Mouse (Mus musculus): ENCODE data around the gene Sirt2. TPM values are rescaled to one million over a fixed set of nuclear protein-coding genes. Genes with fewer than 3 reads are reported as not detected.
A peak's percentile ranks its signal among the peaks of the same experiment; 100 is the strongest.

Gene Sirt2
- polyA plus RNA-seq, 1 experiment from 2014 or later = 125 TPM

DNA sequence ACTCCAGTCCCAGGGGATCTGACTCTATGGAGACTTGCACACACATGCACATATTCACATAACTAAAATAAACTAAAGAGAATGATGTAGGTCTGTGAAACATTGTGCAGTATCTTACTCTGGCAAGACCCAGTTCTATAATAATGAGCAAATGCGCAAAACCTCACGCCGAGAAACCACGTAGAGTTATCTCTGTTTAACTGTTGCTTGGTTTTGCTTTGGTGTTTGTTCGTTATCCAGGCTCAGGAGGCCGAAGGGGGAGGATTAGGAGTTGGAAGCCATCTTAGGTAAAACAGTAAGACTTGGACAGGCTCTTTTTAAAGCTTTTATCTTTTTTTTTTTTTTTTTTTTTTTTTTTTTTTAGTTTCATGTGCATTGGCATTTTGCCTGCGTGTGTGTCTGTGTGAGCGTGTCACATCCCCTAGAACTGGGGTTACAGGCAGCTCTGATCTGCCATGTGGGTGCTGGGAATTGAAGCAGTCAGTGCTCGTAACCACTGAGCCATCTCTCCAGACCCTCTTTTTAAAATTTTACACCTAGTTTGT, 3.0 kb downstream of the Sirt2 start:
- H3K9ac ChIP-seq = no peak overlapping the region
- peaks cover 35% of the 10 kb centered on the region for H3K4me1 ChIP-seq (replicated peaks)

DNA sequence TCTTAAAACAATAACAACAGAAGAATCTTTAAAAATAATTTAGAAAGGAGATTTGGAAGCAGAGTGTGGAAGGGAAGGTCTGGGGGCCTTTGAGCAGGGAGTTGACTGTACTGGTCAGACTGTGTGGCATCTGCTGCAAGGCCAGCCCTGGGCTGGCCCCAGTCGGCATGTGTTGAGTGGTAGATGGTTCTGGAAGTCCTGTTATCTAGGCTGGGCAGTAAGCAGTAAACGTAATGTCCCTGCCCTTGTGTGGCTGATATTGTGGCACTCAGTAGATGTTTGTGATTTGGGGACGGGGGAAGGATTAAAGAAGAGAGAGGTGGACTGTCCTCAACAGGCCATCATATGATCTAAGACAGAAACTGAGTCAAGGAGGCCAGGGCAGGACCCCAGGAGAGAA, 3.8 kb downstream of the Sirt2 start:
- Histone ChIP-seq H3K9ac (no peak overlapping the region), H3K4me1 (replicated peaks) (peaks cover 28% of the 10 kb centered on the region), H3K27ac (replicated peaks) (no peak overlapping the region), H3K9me3 (no peaks in the 10 kb centered on the region), H3K27me3 (no peaks in the 10 kb centered on the region), H3K4me2 (no peak overlapping the region), H3K4me3 (no peak overlapping the region), H3K36me3 (no peaks in the 10 kb centered on the region; the same call in 1 of the 2 replicates)
- ATAC-seq (ENCODE audit: low FRiP score, low read depth) = no peak
- 98% methylated on average over 3 of the region's 3 CpGs for WGBS

More for the DNA sequence above, 3.0 kb downstream of the Sirt2 start:
- no peak overlapping the region for H3K27ac ChIP-seq (replicated peaks)
- no peaks in the 10 kb centered on the region for H3K9me3 ChIP-seq
- no peak overlapping the region for H3K4me2 ChIP-seq
- no peak for ATAC-seq (ENCODE audit: low FRiP score, low read depth)
- no peak overlapping the region for H3K4me3 ChIP-seq
- 92% methylated on average over 9 of the region's 9 CpGs for WGBS
- H3K27me3 ChIP-seq = no peaks in the 10 kb centered on the region
- H3K36me3 ChIP-seq = no peaks in the 10 kb centered on the region

DNA sequence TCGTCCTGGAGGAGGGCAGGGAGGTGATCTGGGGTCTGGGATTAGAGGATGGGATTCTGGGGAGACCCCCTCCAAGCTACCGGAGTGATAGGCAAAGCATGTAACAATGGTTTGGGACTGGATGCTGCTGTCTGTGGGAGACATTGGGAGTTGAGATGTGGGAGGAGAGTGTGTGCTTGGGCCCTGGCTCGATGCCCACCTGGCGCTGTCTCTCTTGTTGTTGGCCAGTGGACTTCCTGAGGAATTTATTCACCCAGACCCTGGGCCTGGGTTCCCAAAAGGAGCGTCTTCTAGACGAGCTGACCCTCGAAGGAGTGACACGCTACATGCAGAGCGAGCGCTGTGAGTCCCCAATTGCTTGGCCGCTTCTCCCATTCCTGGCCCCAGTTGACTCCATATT, 5.3 kb downstream of the Sirt2 start:
- Histone ChIP-seq H3K9ac (no peak overlapping the region), H3K4me3 (no peak overlapping the region), H3K27ac (replicated peaks) (no peak overlapping the region), H3K36me3 (peaks cover 1% of the 10 kb centered on the region), H3K4me2 (no peak overlapping the region), H3K27me3 (no peaks in the 10 kb centered on the region), H3K9me3 (no peaks in the 10 kb centered on the region), H3K4me1 (replicated peaks) (peaks cover 21% of the 10 kb centered on the region)
- WGBS = 87% methylated on average over 11 of the region's 11 CpGs
- ATAC-seq (ENCODE audit: low FRiP score, low read depth) = no peak

DNA sequence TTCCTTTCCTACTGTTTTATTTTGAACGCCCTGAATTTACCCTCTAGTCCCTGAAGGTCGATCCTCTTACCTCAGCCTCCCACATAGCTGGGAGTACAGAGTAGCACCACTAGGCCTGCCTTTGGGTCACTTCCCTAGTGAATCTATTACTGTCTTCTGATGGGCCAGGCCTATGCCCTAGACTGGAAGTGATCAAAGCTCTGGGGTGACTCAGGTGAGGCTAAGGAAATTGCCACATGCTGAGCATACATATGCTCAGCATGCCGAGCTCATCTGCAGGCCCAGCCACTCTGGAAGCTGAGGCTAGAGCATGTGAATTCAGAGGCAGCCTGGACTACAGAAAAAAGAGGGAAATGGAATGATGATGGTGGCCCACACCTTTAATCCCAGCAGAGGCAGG, 6.6 kb downstream of the Sirt2 start:
- ATAC-seq (ENCODE audit: low FRiP score, low read depth) = no peak
- Histone ChIP-seq H3K9me3 (no peaks in the 10 kb centered on the region), H3K9ac (no peak overlapping the region), H3K36me3 (peaks cover 6% of the 10 kb centered on the region), H3K4me3 (no peak overlapping the region), H3K27ac (replicated peaks) (no peak overlapping the region), H3K27me3 (no peaks in the 10 kb centered on the region), H3K4me1 (replicated peaks) (0 out of 2 replicates have a peak, but pooled peaks cover 9% of the 10 kb centered on the region), H3K4me2 (no peak overlapping the region)
- 82% methylated on average over 3 of the region's 3 CpGs for WGBS

DNA sequence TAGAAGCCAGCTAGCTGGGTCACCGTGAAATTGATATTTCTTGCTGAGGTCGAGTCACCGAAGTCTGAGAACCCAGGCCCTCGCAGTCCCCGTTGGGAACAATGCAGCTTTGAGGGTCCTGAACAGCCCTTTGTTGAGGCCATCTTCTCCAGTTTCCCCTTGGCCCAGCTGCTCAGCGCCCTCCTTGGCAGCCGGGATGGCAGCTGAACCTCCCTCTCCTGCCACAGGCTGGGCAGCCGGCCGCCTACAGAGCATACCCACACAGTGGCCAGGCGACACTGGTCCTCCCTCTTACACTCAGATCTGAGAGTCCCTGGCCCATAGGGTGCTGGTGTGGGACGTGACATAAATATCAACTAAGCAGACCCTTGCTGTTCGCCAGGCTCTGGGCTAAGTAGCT, 7.6 kb downstream of the Sirt2 start:
- Histone ChIP-seq H3K27me3 (no peaks in the 10 kb centered on the region), H3K36me3 (peaks cover 6% of the 10 kb centered on the region), H3K4me1 (replicated peaks) (0 out of 2 replicates have a peak, but pooled peaks cover 6% of the 10 kb centered on the region), H3K4me3 (no peak overlapping the region), H3K4me2 (no peak overlapping the region), H3K9ac (no peak overlapping the region), H3K27ac (replicated peaks) (peak overlapping the region; percentile 42; the same call in 1 of the 2 replicates), H3K9me3 (no peaks in the 10 kb centered on the region)
- 34% methylated on average over 12 of the region's 12 CpGs for WGBS
- peak; percentile 69 for ATAC-seq (ENCODE audit: low FRiP score, low read depth)

DNA sequence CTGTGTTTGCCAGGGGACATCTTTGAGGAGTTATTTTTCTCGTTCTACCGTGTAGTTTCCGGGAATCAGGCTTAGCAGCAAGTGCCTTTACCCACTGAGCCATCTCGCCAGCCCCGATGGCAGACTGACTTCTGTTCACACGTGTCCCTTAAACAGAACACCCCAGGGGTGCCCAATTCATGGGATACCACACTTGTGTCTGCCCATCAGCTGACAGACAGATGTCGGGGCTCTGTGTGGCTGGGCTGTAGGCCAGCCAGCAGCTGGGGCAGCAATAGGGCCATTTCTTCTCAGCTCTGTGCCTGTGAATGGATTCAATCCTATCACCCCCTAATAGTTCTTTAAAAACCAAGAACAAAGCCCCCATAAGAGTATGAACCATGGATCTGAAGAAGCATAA, 8.6 kb downstream of the Sirt2 start:
- no peak for ATAC-seq (ENCODE audit: low FRiP score, low read depth)
- WGBS = 72% methylated on average over 7 of the region's 7 CpGs
- H3K27ac ChIP-seq (replicated peaks) = no peak overlapping the region
- no peak overlapping the region for H3K4me3 ChIP-seq
- no peaks in the 10 kb centered on the region for H3K9me3 ChIP-seq
- peaks cover 6% of the 10 kb centered on the region for H3K36me3 ChIP-seq
- no peak overlapping the region for H3K4me2 ChIP-seq
- H3K9ac ChIP-seq = no peak overlapping the region
- peaks cover 7% of the 10 kb centered on the region; the same call in 1 of the 2 replicates for H3K4me1 ChIP-seq (replicated peaks)
- H3K27me3 ChIP-seq = no peaks in the 10 kb centered on the region

DNA sequence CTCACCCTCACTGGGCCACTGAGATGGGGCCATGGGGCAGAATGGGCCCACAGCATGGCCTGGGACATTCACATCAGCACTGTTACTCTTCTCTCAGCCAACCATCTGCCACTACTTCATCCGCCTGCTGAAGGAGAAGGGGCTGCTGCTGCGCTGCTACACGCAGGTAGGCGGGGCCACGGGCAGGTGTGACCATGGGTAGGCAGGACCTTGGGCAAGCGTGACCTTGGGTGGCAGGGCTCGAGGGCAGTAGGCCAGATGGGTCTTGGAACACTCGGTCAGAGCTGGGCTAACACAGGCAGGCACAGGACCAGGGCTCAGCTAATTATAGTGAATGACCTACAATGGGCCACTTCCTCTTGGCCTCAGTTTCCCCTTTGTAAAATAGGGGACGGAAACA, 12.3 kb downstream of the Sirt2 start:
- WGBS = 86% methylated on average over 9 of the region's 9 CpGs
- no peak overlapping the region for H3K4me2 ChIP-seq
- no peak overlapping the region for H3K9ac ChIP-seq
- H3K36me3 ChIP-seq = peaks cover 8% of the 10 kb centered on the region
- no peaks in the 10 kb centered on the region for H3K27me3 ChIP-seq
- no peak overlapping the region for H3K4me3 ChIP-seq
- H3K4me1 ChIP-seq (replicated peaks) = peaks cover 10% of the 10 kb centered on the region; the same call in 1 of the 2 replicates
- H3K27ac ChIP-seq (replicated peaks) = no peak overlapping the region
- no peaks in the 10 kb centered on the region for H3K9me3 ChIP-seq
- ATAC-seq (ENCODE audit: low FRiP score, low read depth) = no peak

DNA sequence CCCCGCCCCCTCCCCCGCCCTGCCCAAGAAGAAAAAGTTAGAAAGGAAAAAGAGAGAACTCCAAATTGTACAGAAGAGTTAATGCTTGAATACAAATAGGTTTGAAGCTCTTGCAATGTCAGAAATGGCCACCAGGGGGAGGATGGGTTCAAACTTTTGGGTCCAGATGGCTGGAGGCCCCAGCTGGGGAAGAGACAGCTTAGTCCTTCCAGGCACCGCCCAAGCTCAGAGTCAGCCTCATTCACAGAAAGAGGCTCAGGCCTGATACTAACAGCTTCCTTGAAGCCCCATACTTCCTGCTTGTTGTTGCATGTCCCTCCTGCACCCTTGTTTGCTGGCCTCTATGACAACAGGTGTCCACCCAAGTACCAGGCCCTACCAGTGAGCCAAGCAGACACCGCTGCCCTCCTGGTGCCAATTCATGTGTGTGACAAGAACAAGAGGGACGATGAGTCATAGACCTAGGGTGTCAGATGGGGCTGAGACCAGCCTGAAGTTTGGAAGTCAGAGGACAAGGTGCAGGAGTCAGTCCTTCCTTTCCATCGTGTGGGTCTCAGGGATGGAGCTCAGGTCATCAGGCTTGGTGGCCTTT, 13.6 kb downstream of the Sirt2 start:
- Histone ChIP-seq H3K27ac (replicated peaks) (no peak overlapping the region), H3K4me3 (no peak overlapping the region), H3K36me3 (peaks cover 8% of the 10 kb centered on the region), H3K4me2 (no peak overlapping the region), H3K4me1 (replicated peaks) (peaks cover 4% of the 10 kb centered on the region; the same call in 1 of the 2 replicates), H3K27me3 (no peaks in the 10 kb centered on the region), H3K9me3 (no peaks in the 10 kb centered on the region), H3K9ac (no peak overlapping the region)
- WGBS = 41% methylated on average over 6 of the region's 6 CpGs
- ATAC-seq (ENCODE audit: low FRiP score, low read depth) = peak; percentile 17; the same call in 1 of the 2 replicates

DNA sequence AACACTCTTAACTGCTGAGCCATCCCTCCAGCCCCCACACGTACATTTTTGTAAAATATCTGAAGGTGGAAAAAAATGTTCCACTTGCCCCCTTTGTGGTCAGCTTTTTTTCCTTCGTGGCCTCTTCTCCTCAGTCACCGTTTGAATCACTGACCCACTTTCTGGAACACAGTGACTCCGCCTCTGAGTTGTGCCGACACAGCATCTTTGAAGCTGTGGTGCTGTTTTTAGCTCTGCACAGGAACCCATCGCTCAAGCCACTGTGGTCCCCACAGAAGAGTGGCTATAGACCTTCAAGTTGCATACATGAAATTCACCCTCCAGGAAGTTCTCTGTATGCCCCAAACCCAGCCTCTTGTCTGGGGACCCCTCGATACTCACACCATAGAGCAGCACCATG, 14.3 kb downstream of the Sirt2 start:
- no peak overlapping the region for H3K4me3 ChIP-seq
- no peaks in the 10 kb centered on the region for H3K27me3 ChIP-seq
- H3K4me1 ChIP-seq (replicated peaks) = peaks cover 4% of the 10 kb centered on the region; the same call in 1 of the 2 replicates
- peaks cover 11% of the 10 kb centered on the region; the same call in 1 of the 2 replicates for H3K36me3 ChIP-seq
- 83% methylated on average over 7 of the region's 7 CpGs for WGBS
- no peak overlapping the region for H3K9ac ChIP-seq
- ATAC-seq (ENCODE audit: low FRiP score, low read depth) = no peak
- H3K9me3 ChIP-seq = no peaks in the 10 kb centered on the region
- no peak overlapping the region for H3K27ac ChIP-seq (replicated peaks)
- H3K4me2 ChIP-seq = no peak overlapping the region

DNA sequence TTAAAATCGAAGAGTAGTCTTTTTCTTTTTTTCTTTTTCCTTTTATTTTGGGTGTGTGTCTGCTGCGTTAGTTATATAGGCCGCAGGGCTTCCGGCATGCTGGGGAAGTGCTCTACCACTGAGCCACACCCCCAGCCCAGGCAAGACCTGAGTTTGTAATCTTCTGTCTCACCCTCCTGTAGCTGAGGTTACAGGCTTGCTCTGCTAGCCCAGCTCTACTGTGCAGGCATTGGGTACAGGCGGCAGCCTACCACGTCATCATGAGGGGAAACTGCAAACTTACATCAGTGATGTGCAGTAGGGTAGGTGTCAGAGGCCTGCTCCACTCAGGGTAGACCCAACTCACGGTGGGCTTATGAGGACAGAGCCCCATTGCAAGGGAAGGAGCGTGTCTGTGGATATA, 14.7 kb downstream of the Sirt2 start:
- 94% methylated on average over 8 of the region's 8 CpGs for WGBS
- H3K9me3 ChIP-seq = no peaks in the 10 kb centered on the region
- no peaks in the 10 kb centered on the region for H3K27me3 ChIP-seq
- H3K36me3 ChIP-seq = peaks cover 14% of the 10 kb centered on the region; the same call in 1 of the 2 replicates
- no peak for ATAC-seq (ENCODE audit: low FRiP score, low read depth)
- no peak overlapping the region for H3K9ac ChIP-seq
- no peak overlapping the region for H3K4me3 ChIP-seq
- no peak overlapping the region for H3K4me2 ChIP-seq
- peaks cover 4% of the 10 kb centered on the region; the same call in 1 of the 2 replicates for H3K4me1 ChIP-seq (replicated peaks)
- no peak overlapping the region for H3K27ac ChIP-seq (replicated peaks)

DNA sequence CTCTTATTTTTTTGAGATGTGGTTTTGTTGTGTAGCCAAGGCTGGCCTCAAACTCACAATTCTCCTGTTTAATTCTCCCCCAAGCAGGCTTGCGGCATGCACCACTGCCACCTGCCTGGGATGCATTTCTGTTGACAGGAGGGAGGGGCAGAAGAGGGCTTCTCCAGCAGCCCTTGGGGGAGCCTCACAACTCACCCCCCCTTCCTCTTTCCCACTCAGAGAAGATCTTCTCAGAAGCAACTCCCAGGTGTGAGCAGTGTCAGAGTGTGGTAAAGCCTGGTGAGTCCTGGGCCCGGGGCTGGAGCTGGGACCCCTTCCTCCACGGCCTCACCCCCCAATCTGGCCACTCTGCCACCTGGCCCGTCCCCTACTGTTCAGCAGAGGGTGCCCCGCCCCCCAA, 18.6 kb downstream of the Sirt2 start:
- H3K36me3 ChIP-seq = peaks cover 21% of the 10 kb centered on the region; the same call in 1 of the 2 replicates

DNA sequence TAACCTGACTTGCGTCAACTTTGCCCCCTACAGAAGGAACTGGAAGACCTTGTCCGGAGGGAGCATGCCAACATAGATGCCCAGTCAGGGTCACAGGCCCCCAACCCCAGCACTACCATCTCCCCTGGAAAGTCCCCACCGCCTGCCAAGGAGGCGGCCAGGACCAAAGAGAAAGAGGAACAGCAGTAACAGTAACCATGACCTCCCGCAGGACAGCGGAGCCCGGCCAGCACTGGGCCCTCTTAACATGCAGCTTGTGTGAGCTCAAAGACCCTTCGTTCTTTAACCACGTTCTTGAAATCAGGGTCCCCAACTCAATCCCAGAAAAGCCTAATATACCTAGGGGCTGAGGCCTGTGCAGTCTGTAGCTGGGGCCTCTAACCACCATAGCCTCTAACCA, 21.3 kb downstream of the Sirt2 start:
- no peak overlapping the region for H3K27ac ChIP-seq (replicated peaks)
- WGBS = 97% methylated on average over 9 of the region's 9 CpGs
- no peak overlapping the region for H3K4me3 ChIP-seq
- H3K9ac ChIP-seq = no peak overlapping the region
- no peaks in the 10 kb centered on the region for H3K9me3 ChIP-seq
- no peak for ATAC-seq (ENCODE audit: low FRiP score, low read depth)
- H3K4me2 ChIP-seq = no peak overlapping the region
- no peaks in the 10 kb centered on the region for H3K27me3 ChIP-seq
- H3K4me1 ChIP-seq (replicated peaks) = no peaks in the 10 kb centered on the region
- peaks cover 21% of the 10 kb centered on the region; the same call in 1 of the 2 replicates for H3K36me3 ChIP-seq

More for the DNA sequence above, 18.6 kb downstream of the Sirt2 start:
- Histone ChIP-seq H3K9me3 (no peaks in the 10 kb centered on the region), H3K27me3 (no peaks in the 10 kb centered on the region), H3K4me1 (replicated peaks) (peaks cover 3% of the 10 kb centered on the region; the same call in 1 of the 2 replicates), H3K9ac (no peak overlapping the region), H3K27ac (replicated peaks) (no peak overlapping the region), H3K4me2 (no peak overlapping the region), H3K4me3 (no peak overlapping the region)
- ATAC-seq (ENCODE audit: low FRiP score, low read depth) = no peak
- 81% methylated on average over 5 of the region's 5 CpGs for WGBS

Measured in hindbrain, embryonic 15.5 days (tissue).